Mouse (Mus musculus) NIH3T3 (cell line): ENCODE measurements at regions not wholly inside any gene's neighbourhood (a gene's known extent, or its start where the extent isn't known, plus 50 kb on each side); places are given as distances from the start of the nearest gene placed in this dataset.

Experiments used
- DNase-seq: peaks from one replicate; pipeline ENCODE4 v3.0.0-alpha.2; 2012; ENCODE audit warnings: low read depth

DNA sequence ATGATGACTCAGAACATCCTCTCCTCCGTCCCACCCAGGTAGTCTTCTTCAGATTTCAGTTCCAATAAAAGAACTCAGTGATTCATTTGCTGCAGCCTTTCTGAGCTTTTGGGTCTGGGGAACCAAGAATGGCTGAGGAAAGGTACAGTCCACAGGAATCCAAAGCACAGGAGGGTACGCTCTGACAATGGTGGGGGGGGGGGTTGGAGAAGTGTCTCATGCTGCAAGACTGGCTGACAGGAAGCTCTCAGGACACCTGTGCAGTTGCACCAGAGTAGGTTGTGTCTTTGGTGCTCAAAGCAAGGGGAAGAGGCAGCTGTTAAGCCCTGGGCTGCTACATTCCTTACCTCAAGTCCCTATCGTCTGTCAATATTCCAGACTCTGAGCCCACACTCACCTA is 192.7 kb upstream of the Bcl6 start:
- DNase-seq: no peak

- DNase-seq: no peak
These were observed 192.0 kb upstream of the Bcl6 start for GRCm38 (mm10) chr16:24180666-24181065.

DNA sequence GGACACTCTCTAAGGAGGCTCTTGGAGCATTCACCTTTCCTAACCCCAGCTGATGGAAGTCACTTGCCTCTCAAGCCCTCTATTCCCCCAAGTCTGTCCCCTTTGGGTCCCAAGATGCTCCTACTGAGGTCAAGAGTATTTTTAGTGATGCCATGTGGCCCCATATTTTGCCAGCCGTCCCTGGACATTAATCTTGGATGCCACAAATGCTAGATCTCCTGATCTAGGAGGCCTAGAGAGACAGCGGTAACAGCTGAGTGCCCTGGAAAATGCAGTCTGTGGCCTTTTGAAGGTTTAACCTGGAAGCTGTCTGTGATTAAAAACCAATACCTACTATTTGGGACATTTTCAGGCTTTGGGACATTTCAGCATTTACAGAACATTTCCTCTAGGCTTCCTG is 188.9 kb upstream of the Bcl6 start:
- DNase-seq: no peak

GRCm38 (mm10) chr16:24177131-24177530 is 188.5 kb upstream of the Bcl6 start:
- DNase-seq: no peak

GRCm38 (mm10) chr16:24176057-24176456 is 187.4 kb upstream of the Bcl6 start:
- no peak for DNase-seq

DNA sequence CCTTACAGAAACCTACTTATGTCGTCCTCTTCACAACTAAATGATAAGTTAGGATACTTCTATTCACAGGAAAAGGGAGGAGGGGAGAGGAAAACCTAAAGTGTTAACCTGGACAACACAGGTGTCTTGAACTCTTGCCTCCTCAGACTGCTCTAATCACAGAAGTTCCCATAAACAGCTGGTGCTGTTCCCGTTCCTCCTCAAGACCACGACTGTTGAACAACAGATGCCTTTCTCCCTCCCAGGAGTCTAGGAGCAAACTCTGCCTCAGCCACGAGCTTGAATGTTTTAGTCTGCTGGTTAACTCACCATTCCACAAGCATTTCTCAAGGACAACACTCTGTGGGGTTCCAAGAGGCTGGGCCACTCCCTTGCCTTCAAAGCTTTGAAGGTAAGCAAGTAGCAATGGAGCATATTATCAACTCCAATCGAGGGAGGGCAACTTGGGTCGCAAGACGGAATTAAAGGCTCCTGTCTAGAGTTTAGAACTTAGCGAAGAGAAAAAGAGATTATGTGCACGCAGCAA is 186.6 kb upstream of the Bcl6 start:
- no peak for DNase-seq

DNA sequence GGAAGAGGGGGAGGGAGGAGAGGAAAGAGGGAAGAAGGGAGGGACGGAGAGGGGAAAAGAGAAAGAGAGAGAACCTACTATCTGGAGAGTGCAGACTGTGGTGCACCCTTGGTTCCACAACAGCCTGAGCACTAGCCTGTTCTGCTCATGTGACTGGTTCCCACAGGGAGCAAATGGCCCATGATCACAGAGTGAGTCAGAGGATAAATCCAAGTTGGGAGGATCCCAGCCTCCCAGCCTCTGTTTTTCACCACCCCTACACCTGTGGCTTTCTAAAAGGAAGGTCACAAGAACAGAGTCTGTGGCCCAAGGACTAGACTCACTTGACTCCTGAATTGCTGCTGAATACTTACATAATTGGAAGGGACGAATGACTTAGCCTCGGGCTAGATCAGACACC is 185.9 kb upstream of the Bcl6 start:
- DNase-seq: peak; percentile 55

DNA sequence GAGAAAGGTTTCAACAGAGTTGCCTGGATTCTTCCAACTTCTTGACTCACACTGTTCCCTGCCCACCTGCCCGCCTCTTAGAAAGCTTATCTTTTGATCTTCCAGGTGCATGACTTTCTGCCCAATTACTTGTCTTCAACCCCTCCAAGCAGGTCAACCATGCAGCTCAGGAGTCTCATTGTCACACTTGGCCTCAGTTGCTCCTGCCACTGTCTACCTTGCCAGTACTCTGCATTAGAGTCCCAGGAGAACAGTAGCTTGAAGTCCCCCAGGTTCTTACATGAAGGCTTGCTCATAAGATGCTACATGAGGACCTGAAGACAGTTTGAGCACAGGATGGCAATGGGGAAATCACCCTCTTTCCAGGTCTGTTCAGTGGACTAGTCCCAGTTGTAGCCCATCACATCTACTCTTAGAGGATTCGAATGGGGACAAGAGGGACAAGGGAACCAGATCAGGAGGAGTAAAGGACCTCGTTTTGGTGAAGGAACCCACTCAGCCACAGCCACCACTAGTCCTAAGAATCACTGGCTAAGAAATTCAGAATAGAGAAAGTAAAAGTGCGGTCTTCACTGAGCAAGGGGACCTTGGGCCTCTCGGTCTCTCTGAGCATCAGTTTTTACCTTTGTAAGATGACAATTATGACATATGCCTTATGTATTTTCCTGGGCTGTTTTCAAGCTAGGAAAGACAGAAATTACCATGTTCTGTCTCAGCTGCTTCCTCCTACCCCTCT is 185.3 kb upstream of the Bcl6 start:
- DNase-seq: no peak

DNA sequence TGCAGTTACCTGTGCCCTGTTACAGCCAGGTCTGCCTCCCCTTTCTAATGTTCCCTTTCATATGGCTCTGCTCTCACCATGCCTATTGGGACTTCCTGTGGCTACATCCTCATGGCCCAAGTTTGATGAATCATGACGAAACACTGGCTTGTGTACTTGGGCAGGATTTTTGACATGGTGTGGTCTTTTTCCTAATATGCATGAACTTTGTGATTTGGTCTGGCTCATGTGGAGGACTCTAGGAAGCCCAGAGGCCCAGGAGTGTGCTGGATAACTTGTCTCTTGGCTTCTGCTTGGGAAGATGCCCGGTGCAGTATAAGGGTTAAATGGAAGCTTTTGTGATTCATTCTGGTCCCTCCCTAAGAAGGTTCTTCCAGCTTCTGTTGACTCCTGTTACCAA is 184.0 kb upstream of the Bcl6 start:
- peak; percentile 43 for DNase-seq

DNA sequence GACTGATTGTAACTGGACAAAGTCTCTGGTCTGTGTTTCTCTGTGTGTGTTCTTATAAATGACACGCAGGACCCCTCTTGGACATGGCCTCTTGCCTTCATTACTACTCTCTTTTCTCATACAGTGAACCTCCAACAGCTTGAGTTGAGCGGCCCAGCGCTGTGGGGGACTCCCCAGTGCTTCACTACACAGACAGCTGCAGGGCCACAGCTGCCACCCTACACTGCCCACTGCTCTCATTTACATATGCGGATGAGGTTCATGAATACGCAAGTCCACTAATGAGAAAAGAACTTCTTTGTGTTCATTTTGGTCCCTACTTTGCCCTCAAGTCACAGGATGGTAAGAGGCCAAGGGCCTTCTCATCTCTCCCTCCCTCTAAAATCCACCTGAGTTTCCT is 183.4 kb upstream of the Bcl6 start:
- no peak for DNase-seq

GRCm38 (mm10) chr16:24171161-24171560 is 182.5 kb upstream of the Bcl6 start:
- DNase-seq: no peak

GRCm38 (mm10) chr16:24166496-24166895 is 177.8 kb upstream of the Bcl6 start:
- DNase-seq: no peak

- DNase-seq: peak; percentile 58
These were observed 176.9 kb upstream of the Bcl6 start for GRCm38 (mm10) chr16:24165461-24166081.

DNA sequence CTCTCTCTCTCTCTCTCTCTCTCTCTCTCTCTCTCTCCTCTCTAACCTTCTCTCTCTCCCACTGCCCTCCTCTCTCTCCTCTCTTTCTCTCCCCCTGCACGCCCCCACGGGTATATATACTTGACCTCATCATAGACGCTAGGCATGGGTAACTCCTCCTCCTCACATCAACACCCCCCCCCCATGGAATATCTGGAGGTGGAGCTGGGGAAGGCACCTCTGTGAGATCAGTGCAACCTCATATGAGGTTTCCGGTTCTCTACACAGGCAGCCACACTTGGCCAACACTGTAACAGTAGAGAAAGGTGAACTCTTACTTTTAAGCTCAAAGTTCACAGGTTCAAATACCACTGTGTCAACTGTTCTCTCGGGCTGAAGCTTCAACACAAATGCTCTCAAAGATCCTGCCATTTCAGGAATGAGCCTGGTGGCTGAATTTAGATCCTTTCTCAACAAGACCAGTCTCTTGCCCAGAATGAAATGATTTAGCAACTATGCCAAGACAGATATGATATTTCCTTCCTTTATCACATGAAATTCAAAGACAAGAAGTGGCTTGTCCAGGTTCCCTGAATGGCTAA is 172.1 kb upstream of the Bcl6 start:
- DNase-seq: no peak

DNA sequence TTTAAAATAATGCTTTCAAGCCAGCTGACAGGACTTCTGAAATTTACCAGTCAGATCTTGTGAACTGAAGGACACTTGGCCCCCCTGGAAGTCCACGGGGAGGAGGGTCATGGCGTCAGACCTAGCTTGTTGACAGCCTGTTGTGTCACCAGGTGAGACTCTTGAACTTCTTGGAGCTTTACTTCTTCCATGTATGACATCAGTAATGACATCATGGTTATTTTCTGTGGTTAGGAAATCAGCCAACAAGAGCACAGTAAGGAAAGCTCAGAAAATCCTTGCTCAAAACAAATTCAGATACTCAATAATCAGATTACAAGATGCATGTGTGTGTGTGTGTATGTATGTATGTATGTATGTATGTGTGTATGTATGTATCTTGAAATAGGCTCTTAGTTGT is 170.7 kb upstream of the Bcl6 start:
- no peak for DNase-seq

DNA sequence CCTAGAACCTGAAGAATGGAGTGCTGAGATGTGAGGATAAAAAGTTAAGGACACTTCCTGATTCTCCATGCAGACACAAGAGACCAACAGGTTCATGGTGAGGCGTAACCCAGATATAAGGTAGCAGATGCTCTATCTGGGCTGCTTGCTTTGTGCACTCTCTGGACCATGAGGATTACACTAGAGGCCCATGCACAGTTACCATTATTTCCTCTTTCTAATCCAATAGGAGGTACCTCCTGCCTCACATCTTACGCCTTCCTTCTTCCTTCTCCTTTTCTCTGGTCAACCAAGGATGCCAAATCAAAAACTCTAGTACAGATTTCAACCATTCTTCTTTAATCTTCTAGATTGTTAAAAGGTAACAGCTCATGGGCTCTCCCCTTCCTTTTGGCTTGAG is 169.1 kb upstream of the Bcl6 start:
- DNase-seq: no peak

DNA sequence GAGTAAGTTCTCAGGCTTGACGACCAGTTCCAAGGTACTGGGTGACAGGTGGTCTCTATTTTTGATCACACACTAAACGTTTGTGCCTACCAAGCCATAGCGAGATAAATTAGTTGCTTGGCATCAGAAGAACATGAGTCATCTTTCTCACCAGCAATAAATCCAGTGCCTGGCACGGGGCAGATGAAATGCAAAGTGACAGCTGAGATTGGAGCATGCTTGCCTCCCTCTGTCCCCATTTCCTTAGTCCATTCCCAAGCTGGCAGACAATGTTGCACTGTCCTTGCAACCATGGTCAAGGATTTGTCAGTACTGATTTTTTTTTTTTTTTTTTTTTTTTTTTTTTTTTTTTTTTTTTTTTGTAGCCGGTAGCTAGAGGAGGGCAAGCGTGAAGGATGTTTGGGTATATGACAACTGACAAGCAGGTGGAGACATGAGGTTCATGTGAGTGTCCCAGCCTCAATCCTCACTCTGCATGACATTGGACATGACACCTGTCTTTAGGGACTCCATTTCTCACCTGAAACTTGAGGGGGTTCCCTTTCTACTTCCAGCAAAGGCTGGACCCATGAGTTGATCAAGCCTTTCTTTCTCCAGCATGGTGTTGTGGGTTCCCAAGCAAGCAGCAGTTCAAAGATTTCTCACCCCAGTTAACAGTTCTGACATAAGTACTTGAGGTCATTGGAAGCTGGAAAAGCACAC is 168.2 kb upstream of the Bcl6 start:
- DNase-seq: no peak

- DNase-seq: no peak
These were observed 166.2 kb upstream of the Bcl6 start for GRCm38 (mm10) chr16:24154816-24155357.

DNA sequence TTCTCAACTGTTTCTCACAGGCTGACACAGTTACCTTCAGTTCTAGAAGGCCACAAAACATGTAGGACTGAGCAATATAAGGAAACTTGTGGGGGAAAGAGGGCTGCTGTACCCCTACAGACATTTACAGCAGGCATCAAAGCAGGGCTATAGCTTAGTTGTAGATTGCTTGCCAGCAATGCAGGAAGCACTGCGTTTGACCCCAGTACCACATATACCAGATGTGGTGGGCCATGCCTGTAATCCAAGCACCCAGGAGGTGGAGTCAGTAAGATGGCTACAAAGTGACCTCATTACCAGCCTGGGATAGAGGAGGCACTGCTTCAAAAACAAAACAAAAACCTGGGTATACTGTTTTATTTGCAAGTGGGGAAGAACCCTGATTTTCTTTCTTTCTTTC is 165.3 kb upstream of the Bcl6 start:
- no peak for DNase-seq

DNA sequence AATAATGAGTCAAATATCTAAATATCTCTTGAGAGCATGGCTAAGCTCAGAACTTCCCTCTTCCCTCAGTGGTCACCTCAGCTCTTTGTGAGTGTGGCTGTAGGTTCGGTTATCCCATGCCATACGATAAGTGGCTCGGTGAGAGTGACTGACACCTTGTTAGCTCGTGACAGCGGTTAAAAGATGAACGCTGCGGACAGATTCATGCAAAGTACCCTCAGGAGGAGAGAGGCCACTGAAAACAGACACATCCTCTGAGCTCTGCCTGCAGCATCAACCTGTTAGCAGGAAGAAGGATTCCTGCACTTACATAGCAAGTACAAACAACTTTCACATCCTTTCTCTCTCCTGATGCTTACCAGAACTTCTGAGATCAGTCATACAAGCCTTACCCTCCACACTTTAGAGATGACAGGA is 163.2 kb upstream of the Bcl6 start:
- DNase-seq: no peak

- DNase-seq: no peak
These were observed 162.6 kb upstream of the Bcl6 start for GRCm38 (mm10) chr16:24151178-24151725.

GRCm38 (mm10) chr16:24150512-24150911 is 161.9 kb upstream of the Bcl6 start:
- DNase-seq: no peak
